Mouse (Mus musculus) midbrain, embryonic 11.5 days (tissue): ENCODE data around the gene 2900011O08Rik. TPM values are rescaled to one million over a fixed set of nuclear protein-coding genes. Genes with fewer than 3 reads are reported as not detected.
"Not testable (repeated sequence)": the region's sequence is repeated elsewhere in the genome, so short reads cannot be mapped to it uniquely, and the experiment has no call there.

Experiments
- ATAC-seq: fragments of 200-750 bp; cut with Nextera tagmentation; 2 replicates; pipeline ENCODE4 v1.8.0; 2017; ENCODE audit warnings: moderate TSS enrichment, moderate library complexity; ENCODE audit not compliant: low FRiP score
- DNase-seq: peaks from one replicate; pipeline ENCODE4 v3.0.0; 2015; ENCODE audit warnings: low spot score; ENCODE audit errors: missing footprints
- H3K27ac ChIP-seq: fragments of 300-500 bp; sonication (generic); 2 replicates; pipeline ENCODE4 v1.5.1; 2014; ENCODE audit warnings: low read depth, low read length
- H3K27me3 ChIP-seq: fragments of 300-500 bp; sonication (generic); 2 replicates; pipeline ENCODE4 v1.6.1; 2014; ENCODE audit warnings: mild to moderate bottlenecking, low read length, moderate library complexity, mixed read lengths; ENCODE audit not compliant: control insufficient read depth, insufficient read depth
- H3K36me3 ChIP-seq: fragments of 300-500 bp; sonication (generic); 2 replicates; pipeline ENCODE4 v1.6.1; 2014; ENCODE audit warnings: mild to moderate bottlenecking, low read length, moderate library complexity, mixed read lengths; ENCODE audit not compliant: control insufficient read depth, insufficient read depth
- H3K4me1 ChIP-seq: fragments of 300-500 bp; sonication (generic); 2 replicates; pipeline ENCODE4 v1.6.1; 2014; ENCODE audit warnings: low read length; ENCODE audit not compliant: control insufficient read depth, insufficient read depth
- H3K4me2 ChIP-seq: fragments of 300-500 bp; sonication (generic); 2 replicates; pipeline ENCODE4 v1.6.1; 2014; ENCODE audit warnings: mild to moderate bottlenecking, moderate library complexity
- H3K4me3 ChIP-seq: fragments of 300-500 bp; sonication (generic); 2 replicates; pipeline ENCODE4 v1.5.1; 2014; ENCODE audit warnings: low read depth, low read length
- H3K9ac ChIP-seq: fragments of 300-500 bp; sonication (generic); 2 replicates; pipeline ENCODE4 v1.6.1; 2014; ENCODE audit warnings: low read length
- H3K9me3 ChIP-seq: fragments of 300-500 bp; sonication (generic); 2 replicates; pipeline ENCODE4 v1.6.1; 2016; ENCODE audit warnings: low read length; ENCODE audit not compliant: control insufficient read depth
- WGBS: fragments of 180-500 bp; shearing (Covaris S2); extraction: QIAGEN DNeasy Blood & Tissue Kit; methylation state at CpG from one replicate; pipeline ENCODE4 v1.1.7; 2014; 5-methylcytosine and 5-hydroxymethylcytosine counted together
- polyA plus RNA-seq: library from polyadenylated mRNA; unstranded; fragments of >200 nt; fragmentation: Nextera tagmentation; extraction: Ambion mirVana; gene quantifications from 2 replicates; pipeline ENCODE4 v1.2.1, GENCODE M21; 2014

Gene 2900011O08Rik
- polyA plus RNA-seq, 1 experiment from 2014 or later, result 28.1 TPM

- ATAC-seq (no peak), DNase-seq (no peak)
- 33% methylated on average over 1 of the region's 1 CpGs for WGBS
- no peaks in the 10 kb centered on the region for H3K36me3 ChIP-seq
- no peaks in the 10 kb centered on the region for H3K27me3 ChIP-seq
- no peaks in the 10 kb centered on the region for H3K4me1 ChIP-seq
- H3K27ac ChIP-seq, result no peak overlapping the region
- H3K9me3 ChIP-seq, result no peaks in the 10 kb centered on the region
- H3K9ac ChIP-seq, result no peak overlapping the region
- no peak overlapping the region for H3K4me3 ChIP-seq
- no peak overlapping the region for H3K4me2 ChIP-seq
These were observed 24.4 kb upstream of the 2900011O08Rik start for GRCm38 (mm10) chr16:13962053-13962452.

DNA sequence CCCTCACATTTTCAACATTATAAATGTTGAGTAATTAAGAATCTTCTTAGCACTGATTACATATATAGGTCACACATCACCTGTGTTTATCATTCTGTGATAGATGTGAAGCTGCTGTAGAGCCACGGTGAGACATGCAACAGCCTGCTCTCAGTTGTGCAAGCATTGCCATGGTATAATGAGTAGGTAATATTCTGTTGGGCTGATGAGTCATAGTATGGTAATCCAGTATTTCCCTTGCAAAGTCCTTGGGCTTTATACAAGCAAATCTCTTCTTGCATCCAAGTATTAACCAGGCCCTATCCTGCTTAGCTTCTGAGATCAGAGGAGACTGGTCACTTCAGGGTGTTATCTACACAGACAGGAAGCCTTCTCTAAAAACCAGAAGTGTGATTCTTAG lies 17.3 kb upstream of the 2900011O08Rik start:
- H3K4me3 ChIP-seq, result no peak overlapping the region
- H3K36me3 ChIP-seq, result no peaks in the 10 kb centered on the region
- H3K4me1 ChIP-seq, result no peaks in the 10 kb centered on the region
- no peak for ATAC-seq
- no peak overlapping the region for H3K4me2 ChIP-seq
- H3K27me3 ChIP-seq, result no peaks in the 10 kb centered on the region
- no peak overlapping the region for H3K9ac ChIP-seq
- no peak overlapping the region for H3K27ac ChIP-seq
- DNase-seq, result no peak
- no peaks in the 10 kb centered on the region for H3K9me3 ChIP-seq
- WGBS, result 89% methylated on average over 1 of the region's 1 CpGs

DNA sequence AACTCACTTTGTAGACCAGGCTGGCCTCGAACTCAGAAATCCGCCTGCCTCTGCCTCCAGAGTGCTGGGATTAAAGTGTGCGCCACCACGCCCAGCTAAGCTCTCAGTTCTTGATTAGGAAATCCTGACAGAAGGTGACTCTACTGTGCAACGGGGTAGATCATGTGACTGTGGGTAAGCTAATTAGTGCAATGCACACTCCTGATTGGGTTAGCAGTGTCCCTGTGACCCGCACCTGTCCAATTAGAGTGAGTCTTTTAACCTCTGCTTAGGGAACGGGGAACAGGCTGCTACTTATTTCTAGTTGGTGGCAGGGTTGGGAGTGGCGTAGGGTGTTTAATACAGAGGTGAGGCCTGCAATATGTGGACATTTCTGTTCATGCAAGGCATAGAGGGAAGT lies 14.4 kb upstream of the 2900011O08Rik start:
- Histone ChIP-seq H3K36me3 (no peaks in the 10 kb centered on the region), H3K9ac (no peak overlapping the region), H3K27me3 (no peaks in the 10 kb centered on the region), H3K4me3 (no peak overlapping the region), H3K27ac (no peak overlapping the region), H3K9me3 (no peaks in the 10 kb centered on the region), H3K4me1 (no peaks in the 10 kb centered on the region), H3K4me2 (no peak overlapping the region)
- no peak for DNase-seq
- no peak for ATAC-seq
- 92% methylated on average over 7 of the region's 8 CpGs for WGBS

- not testable (repeated sequence) for H3K9me3 ChIP-seq, ATAC-seq, H3K27me3 ChIP-seq, H3K27ac ChIP-seq, H3K4me1 ChIP-seq, H3K4me2 ChIP-seq, H3K4me3 ChIP-seq, H3K36me3 ChIP-seq, DNase-seq, H3K9ac ChIP-seq
- WGBS, result 86% methylated on average over 4 of the region's 4 CpGs
These were observed 10.0 kb upstream of the 2900011O08Rik start for GRCm38 (mm10) chr16:13976358-13976896.

DNA sequence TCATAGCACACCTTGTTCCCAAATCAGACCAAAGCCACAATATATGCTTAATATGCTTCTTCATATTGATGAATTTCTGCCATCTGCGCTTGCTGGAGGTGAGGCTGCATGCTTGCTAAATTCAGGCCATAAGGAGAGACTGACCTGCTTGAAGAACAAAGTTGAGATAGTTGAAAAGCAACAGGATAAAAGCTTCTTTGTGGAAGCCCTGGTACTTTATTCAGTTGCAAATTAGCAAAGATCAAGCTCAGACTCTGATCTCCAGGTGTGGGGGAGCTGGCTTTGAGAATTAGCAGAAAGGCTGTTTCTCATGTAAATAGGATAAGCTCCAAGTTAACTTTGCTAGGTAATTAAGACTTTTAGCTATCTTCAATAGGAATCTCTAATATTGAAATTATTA lies 9.4 kb upstream of the 2900011O08Rik start:
- not testable (repeated sequence) for ATAC-seq, H3K4me3 ChIP-seq, H3K4me2 ChIP-seq, H3K36me3 ChIP-seq, DNase-seq, H3K27ac ChIP-seq, H3K9ac ChIP-seq, H3K27me3 ChIP-seq, H3K9me3 ChIP-seq, H3K4me1 ChIP-seq
- WGBS, result 53% methylated on average over 1 of the region's 1 CpGs

DNA sequence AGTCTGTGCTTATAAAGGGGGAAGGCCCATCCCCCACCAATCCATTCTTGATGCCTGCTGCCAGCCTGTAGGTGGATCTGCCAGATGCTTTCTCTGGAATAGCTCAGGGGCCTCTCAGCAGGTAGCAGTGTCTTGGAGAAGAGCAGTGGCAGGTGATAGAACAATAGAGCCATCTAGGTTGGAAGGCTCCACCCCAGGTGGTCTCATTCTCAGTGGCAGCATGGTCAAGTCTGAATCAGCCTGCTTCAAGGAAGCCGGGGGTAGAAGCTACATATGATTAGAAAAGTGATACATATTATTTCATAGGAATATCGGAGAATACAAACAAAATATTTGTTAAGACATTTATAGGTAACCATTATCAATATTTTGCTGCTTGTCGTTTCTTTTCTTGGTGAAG lies 4.7 kb upstream of the 2900011O08Rik start:
- not testable (repeated sequence) for H3K36me3 ChIP-seq, ATAC-seq, H3K4me1 ChIP-seq, H3K27me3 ChIP-seq, H3K9me3 ChIP-seq, H3K4me2 ChIP-seq, H3K27ac ChIP-seq, DNase-seq, H3K4me3 ChIP-seq, H3K9ac ChIP-seq
- WGBS, result 79% methylated on average over 3 of the region's 3 CpGs

DNA sequence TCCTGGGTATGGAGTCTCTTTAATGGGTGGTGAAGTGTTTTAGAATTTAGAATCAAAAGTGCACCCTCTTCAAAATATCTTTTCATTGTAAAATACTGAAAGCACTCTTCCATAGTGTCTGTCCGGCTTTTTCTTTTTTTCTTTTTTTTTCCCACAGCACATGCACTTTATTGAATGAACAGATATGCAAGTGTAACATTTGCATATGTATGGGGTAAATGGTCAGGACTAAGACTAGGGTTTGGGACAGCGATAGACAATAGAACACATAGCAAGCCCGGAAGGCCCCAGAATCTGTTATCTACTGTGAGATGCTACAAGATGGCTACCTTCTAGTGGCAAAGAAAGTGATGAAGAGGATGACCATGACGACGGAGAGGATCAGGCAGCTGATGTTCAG lies 3.2 kb upstream of the 2900011O08Rik start:
- Histone ChIP-seq H3K4me3 (no peak overlapping the region), H3K4me2 (no peak overlapping the region), H3K9ac (no peak overlapping the region), H3K36me3 (no peaks in the 10 kb centered on the region), H3K9me3 (no peaks in the 10 kb centered on the region), H3K4me1 (peaks cover 2% of the 10 kb centered on the region; the same call in 1 of the 2 replicates), H3K27ac (no peak overlapping the region), H3K27me3 (no peaks in the 10 kb centered on the region)
- DNase-seq, result no peak
- ATAC-seq, result no peak
- 87% methylated on average over 5 of the region's 5 CpGs for WGBS

- Histone ChIP-seq H3K4me1 (peaks cover 2% of the 10 kb centered on the region; the same call in 1 of the 2 replicates), H3K9ac (peak overlapping the region; percentile 84), H3K9me3 (no peaks in the 10 kb centered on the region), H3K27ac (peak overlapping the region; percentile 64; the same call in 1 of the 2 replicates), H3K36me3 (no peaks in the 10 kb centered on the region), H3K4me2 (peak overlapping the region; percentile 68), H3K4me3 (peak overlapping the region; percentile 51), H3K27me3 (no peaks in the 10 kb centered on the region)
- ATAC-seq, result peak; percentile 41; the same call in 1 of the 2 replicates
- DNase-seq, result peak; percentile 88
- 51% methylated on average over 3 of the region's 3 CpGs for WGBS
These were observed 219 bp upstream of the 2900011O08Rik start for GRCm38 (mm10) chr16:13986197-13986573.

DNA sequence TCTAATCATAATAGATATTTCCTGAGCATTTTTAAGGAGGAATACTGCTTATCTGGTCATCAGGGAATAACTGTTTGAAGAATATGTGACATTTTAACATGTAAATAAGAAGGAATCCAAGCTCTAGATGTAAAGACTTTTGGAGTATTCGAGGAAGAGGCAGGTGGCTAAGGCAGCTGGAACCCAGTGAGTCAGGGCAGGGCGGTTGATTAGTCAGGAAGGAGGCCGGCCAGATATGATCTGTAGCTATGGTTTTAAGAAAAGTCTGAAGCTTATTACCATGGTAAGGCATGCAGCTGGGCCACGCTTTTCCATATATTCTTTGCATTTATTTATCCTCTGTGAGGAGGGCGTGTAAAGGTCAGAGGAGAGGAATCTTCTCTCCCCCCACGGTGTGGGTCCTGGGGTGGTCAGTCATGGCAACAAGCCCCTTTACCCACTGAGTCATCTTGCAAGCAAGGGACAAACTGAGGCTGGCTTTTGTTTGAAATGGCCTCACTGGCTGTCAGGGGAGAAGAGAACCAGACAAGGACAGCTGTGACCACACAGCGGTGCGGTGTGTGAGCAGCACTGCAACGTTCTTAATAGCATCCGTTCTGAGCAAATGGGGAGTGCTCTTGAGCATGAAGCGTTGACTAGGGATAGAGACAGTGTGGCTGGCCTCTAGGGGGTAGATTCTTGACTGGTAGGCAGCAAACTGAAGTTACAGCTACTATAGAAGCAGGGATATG lies 6.3 kb downstream of the 2900011O08Rik start:
- no peak for ATAC-seq
- 84% methylated on average over 11 of the region's 11 CpGs for WGBS
- Histone ChIP-seq H3K4me3 (no peak overlapping the region), H3K4me1 (no peaks in the 10 kb centered on the region; the same call in 1 of the 2 replicates), H3K9me3 (no peaks in the 10 kb centered on the region), H3K4me2 (no peak overlapping the region), H3K9ac (no peak overlapping the region), H3K27ac (no peak overlapping the region), H3K27me3 (no peaks in the 10 kb centered on the region), H3K36me3 (no peaks in the 10 kb centered on the region)
- DNase-seq, result no peak
